Mouse (Mus musculus) liver, postnatal 0 days (tissue): ENCODE data around the gene Smim14.

ENCODE experiments used
- CTCF ChIP-seq: sonication (generic); IDR thresholded peaks from 2 replicates; pipeline ENCODE4 v1.5.1; 2016; ENCODE audit warnings: antibody characterized with exemption, low read depth
- EP300 ChIP-seq: IDR thresholded peaks from 2 replicates; pipeline ENCODE4 v1.6.1; 2016; ENCODE audit warnings: antibody characterized with exemption, low read depth, mild to moderate bottlenecking

DNA sequence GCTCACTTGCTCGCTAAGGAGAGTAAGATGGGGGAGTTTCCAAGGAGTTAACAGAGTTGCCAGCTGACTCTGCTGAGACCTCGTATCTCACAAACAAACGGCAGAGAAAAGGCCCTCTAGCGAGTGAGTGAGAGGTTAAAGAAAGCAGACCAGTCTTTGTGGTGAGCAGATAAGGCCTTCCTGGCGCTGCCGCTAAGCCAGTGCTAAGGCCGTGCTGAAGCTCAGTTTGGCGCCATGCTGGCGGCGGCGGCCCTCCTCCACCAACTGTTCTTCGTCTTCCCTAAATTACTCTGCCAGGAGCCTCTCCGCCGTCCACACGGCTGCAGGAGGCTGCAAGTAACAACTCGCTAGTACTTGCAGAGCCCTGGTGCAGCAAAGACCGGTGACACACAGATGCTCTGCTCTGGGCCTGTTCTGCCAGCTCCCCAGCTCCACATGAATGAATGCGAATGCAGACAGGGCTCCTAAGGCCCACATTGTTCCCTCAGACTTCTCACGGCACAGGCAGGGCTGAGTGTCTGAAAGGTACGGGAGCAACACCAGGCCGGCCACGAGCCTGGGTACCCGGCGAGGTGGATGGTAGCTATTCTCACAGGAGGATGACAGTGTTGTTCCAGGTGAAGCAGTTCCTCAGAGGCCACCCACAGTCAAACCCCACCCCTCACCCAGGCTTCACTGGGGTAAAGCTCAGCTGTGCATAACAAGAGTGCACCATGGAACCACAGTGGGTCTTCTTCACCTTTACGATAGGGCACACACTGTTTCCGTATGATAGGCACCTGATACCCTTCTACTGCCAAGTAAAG lies 121.1 kb downstream of the Smim14 start:
- TF ChIP-seq CTCF, result peak; percentile 42
- TF ChIP-seq EP300, result no peak
